Mouse (Mus musculus) midbrain, postnatal 0 days (tissue): Measurements from ENCODE around the gene Clic4. TPM values are rescaled to one million over a fixed set of nuclear protein-coding genes. Genes with fewer than 3 reads are reported as not detected.
"Not testable (repeated sequence)": the region's sequence is repeated elsewhere in the genome, so short reads cannot be mapped to it uniquely, and the experiment has no call there.

ENCODE experiments used
- ATAC-seq: fragments of 200-750 bp; cut with Nextera tagmentation; 2 replicates; pipeline ENCODE4 v1.8.0; 2017; ENCODE audit warnings: moderate number of reproducible peaks, mild to moderate bottlenecking, moderate TSS enrichment, moderate library complexity; ENCODE audit not compliant: low FRiP score
- DNase-seq: peaks from one replicate; pipeline ENCODE4 v3.0.0-alpha.2; 2015; ENCODE audit warnings: low spot score
- H3K27ac ChIP-seq: fragments of 300-500 bp; sonication (generic); 2 replicates; pipeline ENCODE4 v1.5.1; 2014; ENCODE audit warnings: low read depth, mild to moderate bottlenecking, low read length, mixed read lengths
- H3K27me3 ChIP-seq: fragments of 300-500 bp; sonication (generic); 2 replicates; pipeline ENCODE4 v1.6.1; 2014; ENCODE audit warnings: low read length, control low read depth, mixed read lengths; ENCODE audit not compliant: insufficient read depth
- H3K36me3 ChIP-seq: fragments of 300-500 bp; sonication (generic); 2 replicates; pipeline ENCODE4 v1.6.1; 2014; ENCODE audit warnings: low read length, control low read depth, mixed read lengths; ENCODE audit not compliant: insufficient read depth
- H3K4me1 ChIP-seq: fragments of 300-500 bp; sonication (generic); 2 replicates; pipeline ENCODE4 v1.6.1; 2014; ENCODE audit warnings: mild to moderate bottlenecking, control low read depth, antibody characterized with exemption, low read length, mixed read lengths; ENCODE audit not compliant: insufficient read depth
- H3K4me2 ChIP-seq: fragments of 300-500 bp; sonication (generic); 2 replicates; pipeline ENCODE4 v1.6.1; 2014; ENCODE audit warnings: low read depth, mild to moderate bottlenecking, low read length, mixed read lengths; ENCODE audit not compliant: poor library complexity, severe bottlenecking
- H3K4me3 ChIP-seq: fragments of 300-500 bp; sonication (generic); 2 replicates; pipeline ENCODE4 v1.5.1; 2014; ENCODE audit warnings: low read depth, mild to moderate bottlenecking, low read length, moderate library complexity
- H3K9ac ChIP-seq: fragments of 300-500 bp; sonication (generic); replicated peaks from 2 replicates; pipeline ENCODE4 v1.6.1; 2014; ENCODE audit warnings: mild to moderate bottlenecking, low read length, moderate library complexity, mixed read lengths; ENCODE audit not compliant: poor library complexity, severe bottlenecking
- H3K9me3 ChIP-seq: fragments of 300-500 bp; sonication (generic); 2 replicates; pipeline ENCODE4 v1.6.1; 2016; ENCODE audit warnings: low read length, control low read depth
- CTCF ChIP-seq: IDR thresholded peaks from 2 replicates; pipeline ENCODE4 v1.5.1; 2016; ENCODE audit warnings: antibody characterized with exemption, mild to moderate bottlenecking
- WGBS: fragments of 180-500 bp; shearing (Covaris S2); extraction: QIAGEN DNeasy Blood & Tissue Kit; methylation state at CpG from one replicate; pipeline ENCODE4 v1.1.7; 2014; 5-methylcytosine and 5-hydroxymethylcytosine counted together
- polyA plus RNA-seq: library from polyadenylated mRNA; unstranded; fragments of >200 nt; fragmentation: Nextera tagmentation; extraction: Ambion mirVana; gene quantifications from 2 replicates; pipeline ENCODE4 v1.2.1, GENCODE M21; 2015
- total RNA-seq: library from RNA; depleted of rRNA; stranded (reverse); fragments of >200 nt; gene quantifications from 2 replicates; pipeline ENCODE4 v1.2.3, GENCODE M21; 2014

The Clic4 gene
- total and polyA plus RNA-seq, 2 experiments from 2014 or later = 38.0 to 47.4 TPM

- WGBS = 82% methylated on average over 5 of the region's 5 CpGs
- Histone ChIP-seq H3K27me3 (no peaks in the 10 kb centered on the region), H3K9me3 (no peaks in the 10 kb centered on the region; the same call in 1 of the 2 replicates), H3K27ac (no peak overlapping the region), H3K9ac (no peak overlapping the region), H3K4me1 (no peaks in the 10 kb centered on the region), H3K4me2 (no peak overlapping the region), H3K4me3 (no peak overlapping the region), H3K36me3 (no peaks in the 10 kb centered on the region)
- no peak for TF ChIP-seq CTCF
- DNase-seq (no peak), ATAC-seq (no peak)
These were observed 79.8 kb downstream of the Clic4 start for GRCm38 (mm10) chr4:135192841-135193240.

GRCm38 (mm10) chr4:135191604-135192003 is 81.0 kb downstream of the Clic4 start:
- Histone ChIP-seq H3K27me3 (no peaks in the 10 kb centered on the region), H3K4me1 (no peaks in the 10 kb centered on the region), H3K9ac (no peak overlapping the region), H3K4me3 (no peak overlapping the region), H3K4me2 (no peak overlapping the region), H3K9me3 (no peaks in the 10 kb centered on the region; the same call in 1 of the 2 replicates), H3K27ac (no peak overlapping the region), H3K36me3 (no peaks in the 10 kb centered on the region)
- ATAC-seq = no peak
- TF ChIP-seq CTCF = no peak
- 72% methylated on average over 11 of the region's 11 CpGs for WGBS
- no peak for DNase-seq

- H3K4me1 ChIP-seq = no peaks in the 10 kb centered on the region
- H3K4me3 ChIP-seq = no peak overlapping the region
- 65% methylated on average over 1 of the region's 1 CpGs for WGBS
- H3K27ac ChIP-seq = no peak overlapping the region
- H3K9me3 ChIP-seq = no peaks in the 10 kb centered on the region; the same call in 1 of the 2 replicates
- H3K9ac ChIP-seq = no peak overlapping the region
- ATAC-seq (no peak), DNase-seq (no peak)
- no peaks in the 10 kb centered on the region for H3K36me3 ChIP-seq
- no peaks in the 10 kb centered on the region for H3K27me3 ChIP-seq
- no peak for TF ChIP-seq CTCF
- H3K4me2 ChIP-seq = no peak overlapping the region
These were observed 81.4 kb downstream of the Clic4 start for GRCm38 (mm10) chr4:135191185-135191584.

GRCm38 (mm10) chr4:135190364-135190763 is 82.2 kb downstream of the Clic4 start:
- Histone ChIP-seq H3K27me3 (no peaks in the 10 kb centered on the region), H3K27ac (no peak overlapping the region), H3K36me3 (no peaks in the 10 kb centered on the region), H3K9ac (no peak overlapping the region), H3K4me3 (no peak overlapping the region), H3K4me1 (no peaks in the 10 kb centered on the region), H3K9me3 (no peaks in the 10 kb centered on the region; the same call in 1 of the 2 replicates), H3K4me2 (no peak overlapping the region)
- TF ChIP-seq CTCF = no peak
- DNase-seq = no peak
- no peak for ATAC-seq
- 88% methylated on average over 1 of the region's 1 CpGs for WGBS

GRCm38 (mm10) chr4:135189452-135190008 is 83.1 kb downstream of the Clic4 start:
- no peak for TF ChIP-seq CTCF
- WGBS = 83% methylated on average over 12 of the region's 12 CpGs
- no peak overlapping the region for H3K4me3 ChIP-seq

GRCm38 (mm10) chr4:135184277-135184676 is 88.3 kb downstream of the Clic4 start:
- not testable (repeated sequence) for ATAC-seq, H3K4me3 ChIP-seq, H3K4me2 ChIP-seq, H3K4me1 ChIP-seq, H3K27ac ChIP-seq, DNase-seq, H3K9me3 ChIP-seq, H3K36me3 ChIP-seq, H3K9ac ChIP-seq, H3K27me3 ChIP-seq
- 97% methylated on average over 6 of the region's 13 CpGs for WGBS

More at GRCm38 (mm10) chr4:135189452-135190008, 83.1 kb downstream of the Clic4 start:
- H3K9ac ChIP-seq = no peak overlapping the region
- ATAC-seq (no peak), DNase-seq (no peak)
- no peak overlapping the region for H3K27ac ChIP-seq
- no peaks in the 10 kb centered on the region for H3K27me3 ChIP-seq
- no peaks in the 10 kb centered on the region for H3K4me1 ChIP-seq
- no peaks in the 10 kb centered on the region for H3K36me3 ChIP-seq
- no peak overlapping the region for H3K4me2 ChIP-seq
- no peaks in the 10 kb centered on the region for H3K9me3 ChIP-seq
